Mouse (Mus musculus) kidney, postnatal 4 days (tissue): ENCODE data around the gene Gm6583.
"Not testable (repeated sequence)": the region's sequence is repeated elsewhere in the genome, so short reads cannot be mapped to it uniquely, and the experiment has no call there.

Experiments
- DNase-seq, 2 experiments: peaks; one replicate each; pipeline ENCODE4 v3.0.0; 2021; ENCODE audit warnings: mixed read lengths in 2 of 2

Gm6583 gene

GRCm38 (mm10) chr5:112324637-112325545 is 30.9 kb downstream of the Gm6583 start:
- peak; percentile 70 to 79 for DNase-seq

- DNase-seq, result no peak
Observed at GRCm38 (mm10) chr5:112323246-112323645, 32.6 kb downstream of the Gm6583 start.

- no peak for DNase-seq
Observed at GRCm38 (mm10) chr5:112321376-112321775, 34.5 kb downstream of the Gm6583 start.

- DNase-seq, result no peak
Observed at GRCm38 (mm10) chr5:112320936-112321335, 34.9 kb downstream of the Gm6583 start.

- no peak for DNase-seq
Observed at GRCm38 (mm10) chr5:112320379-112320778, 35.5 kb downstream of the Gm6583 start.

- not testable (repeated sequence) for DNase-seq
Observed at GRCm38 (mm10) chr5:112319343-112319742, 36.5 kb downstream of the Gm6583 start.

- peak; percentile 43 to 68 for DNase-seq
Observed at GRCm38 (mm10) chr5:112317328-112317727, 38.5 kb downstream of the Gm6583 start.

- peak in 1 of 2 experiments; percentile 48 for DNase-seq
Observed at GRCm38 (mm10) chr5:112316468-112316867, 39.4 kb downstream of the Gm6583 start.

- DNase-seq, result no peak
Observed at GRCm38 (mm10) chr5:112313222-112313885, 42.5 kb downstream of the Gm6583 start.

- no peak for DNase-seq
Observed at GRCm38 (mm10) chr5:112305842-112306241, 50.0 kb downstream of the Gm6583 start.
